In genomic region chr2:164126533-164126955, GRCm38 (mm10) we compare ENCODE assay signal across 10 mouse cellular contexts. TPM values are rescaled to one million over a fixed set of nuclear protein-coding genes. Genes with fewer than 3 reads are reported as not detected.
DNase-seq lines count a peak whose midpoint lies in the region; ATAC-seq and TF ChIP-seq lines count a peak whose summit lies in the region.
"Had no signal": no experiment of that assay in that cellular context is flagged by ENCODE, and none has a peak within 500 bp of the region (broad histone marks: within the 10 kb centered on the region; RNA-seq: fewer than 3 reads in every experiment).

No protein-coding gene starts in this region.

- H3K27me3 ChIP-seq in forebrain, embryonic 14.5 days (replicated peaks; ENCODE audit: control insufficient read depth, insufficient read depth, low read length): no peaks in the 10 kb centered on the region
- H3K27me3 ChIP-seq in forebrain, embryonic 13.5 days: no peaks in the 10 kb centered on the region
- no peaks in the 10 kb centered on the region for H3K27me3 ChIP-seq in small intestine, adult 2 months (ENCODE audit: control insufficient read depth, insufficient read depth, low read length)

- H3K4me1 ChIP-seq in forebrain, embryonic 14.5 days (ENCODE audit: control insufficient read depth, insufficient read depth, low read length): no peaks in the 10 kb centered on the region
- H3K4me1 ChIP-seq in forebrain, embryonic 13.5 days: no peaks in the 10 kb centered on the region
- no peaks in the 10 kb centered on the region for H3K4me1 ChIP-seq in small intestine, adult 2 months (ENCODE audit: control insufficient read depth, insufficient read depth, insufficient read length, low read length)

- no peaks in the 10 kb centered on the region for H3K9me3 ChIP-seq in forebrain, embryonic 14.5 days (replicated peaks; ENCODE audit: control insufficient read depth, low read length)
- H3K9me3 ChIP-seq in forebrain, embryonic 13.5 days (replicated peaks): no peaks in the 10 kb centered on the region

- no peak overlapping the region for H3K9ac ChIP-seq in forebrain, embryonic 14.5 days (ENCODE audit: low read length)
- H3K9ac ChIP-seq in forebrain, embryonic 13.5 days: no peak overlapping the region

- no peak overlapping the region for H3K4me3 ChIP-seq in forebrain, embryonic 14.5 days (ENCODE audit: low read depth, low read length)
- H3K4me3 ChIP-seq in forebrain, embryonic 13.5 days: no peak overlapping the region
- no peak overlapping the region for H3K4me3 ChIP-seq in small intestine, adult 2 months (ENCODE audit: low read depth, low read length)

- ATAC-seq in forebrain, embryonic 14.5 days: no peak
- ATAC-seq in forebrain, embryonic 13.5 days: no peak

- intact Hi-C loops in gastrocnemius, postnatal 14 days (cut with DNase I; ENCODE audit: low total_unique reads): loop anchor here (5.0 kb wide), 1 partner anchor 221 kb away; no protein-coding TSS in a partner anchor
- intact Hi-C loops in left cerebral cortex, postnatal 4 days (cut with DNase I): no loop called here

- DNase-seq in forebrain, embryonic 14.5 days (ENCODE audit: low spot score): peak; percentile 46
- peak; percentile 39 for DNase-seq in urinary bladder, postnatal 14 days (ENCODE audit: low spot score)
- no peak for DNase-seq in urinary bladder, postnatal 4 days (ENCODE audit: low spot score in 2 of 2)
- peak; percentile 46 for DNase-seq in gastrocnemius, postnatal 14 days
- peak; percentile 34 for DNase-seq in left cerebral cortex, postnatal 4 days
- no peak for DNase-seq in testis, postnatal 14 days (ENCODE audit: low spot score)

- TF ChIP-seq POLR2A in small intestine, adult 2 months (IDR thresholded peaks at IDR 0.05; ENCODE audit: low read depth, low read length): no peak

- 85% methylated on average over 13 of the region's 13 CpGs for WGBS in forebrain, embryonic 14.5 days
- 86% methylated on average over 13 of the region's 13 CpGs for WGBS in forebrain, embryonic 13.5 days
- 71% methylated on average over 13 of the region's 13 CpGs for WGBS in small intestine, adult 2 months

- no peak overlapping the region for H3K4me2 ChIP-seq in forebrain, embryonic 14.5 days (ENCODE audit: low read length)
- H3K4me2 ChIP-seq in forebrain, embryonic 13.5 days: no peak overlapping the region

- H3K36me3 ChIP-seq in forebrain, embryonic 14.5 days (ENCODE audit: control insufficient read depth, insufficient read depth, low read length): peaks cover 25% of the 10 kb centered on the region
- H3K36me3 ChIP-seq in forebrain, embryonic 13.5 days (ENCODE audit: poor library complexity, severe bottlenecking): peaks cover 38% of the 10 kb centered on the region
- H3K36me3 ChIP-seq in small intestine, adult 2 months (ENCODE audit: control insufficient read depth, insufficient read depth, low read length): peaks cover 23% of the 10 kb centered on the region

- no peak overlapping the region for H3K27ac ChIP-seq in forebrain, embryonic 14.5 days (ENCODE audit: low read depth, low read length)
- no peak overlapping the region for H3K27ac ChIP-seq in forebrain, embryonic 13.5 days
- H3K27ac ChIP-seq in small intestine, adult 2 months (ENCODE audit: insufficient read depth, low read depth, low read length): no peak overlapping the region

- 0 out of 2 replicates have a peak, but pooled peaks have one; percentile 15 for TF ChIP-seq CTCF in small intestine, adult 2 months (IDR thresholded peaks at IDR 0.05; ENCODE audit: extremely low read depth, insufficient read length, insufficient replicate concordance, low read depth, low read length)

RNA-seq across cellular contexts. Expression of gene Kcns1, which starts 44.4 kb away (rescaled TPM):
- 0.27 and 0.77 TPM in 2 replicates for polyA plus RNA-seq in forebrain, embryonic 14.5 days (2014; fragmentation: Nextera tagmentation; extraction: Ambion mirVana)
- polyA plus RNA-seq in forebrain, embryonic 13.5 days (2015; fragmentation: Nextera tagmentation; extraction: Ambion mirVana): 0.14 TPM in 1 of 2 replicates, not detected in the other
- 1 to 10 TPM; 1.2 to 2.8 TPM for total RNA-seq in gastrocnemius, postnatal 14 days (2021)
- 1 to 10 TPM; 8.1 to 9.0 TPM for total RNA-seq in left cerebral cortex, postnatal 4 days (2021)
- polyA plus RNA-seq in small intestine, adult 2 months (2012; rRNA removed): 0.06 and 0.25 TPM in 2 replicates

RNA-seq across cellular contexts. Expression of gene Tomm34, which starts 55.6 kb away (rescaled TPM):
- 53.1 and 60.3 TPM in 2 replicates for polyA plus RNA-seq in forebrain, embryonic 14.5 days (2014; fragmentation: Nextera tagmentation; extraction: Ambion mirVana)
- 47.8 and 54.1 TPM in 2 replicates for polyA plus RNA-seq in forebrain, embryonic 13.5 days (2015; fragmentation: Nextera tagmentation; extraction: Ambion mirVana)
- 10 to 100 TPM; 11.7 to 14.6 TPM for total RNA-seq in gastrocnemius, postnatal 14 days (2021)
- total RNA-seq in left cerebral cortex, postnatal 4 days (2021): 10 to 100 TPM; 41.4 to 42.7 TPM
- 20.0 and 39.4 TPM in 2 replicates for polyA plus RNA-seq in small intestine, adult 2 months (2012; rRNA removed)

RNA-seq across cellular contexts. Expression of gene Wfdc5, which starts 56.0 kb away (rescaled TPM):
- polyA plus RNA-seq in forebrain, embryonic 14.5 days (2014; fragmentation: Nextera tagmentation; extraction: Ambion mirVana): not detected in 2 replicates
- polyA plus RNA-seq in forebrain, embryonic 13.5 days (2015; fragmentation: Nextera tagmentation; extraction: Ambion mirVana): not detected in 2 replicates
- total RNA-seq in gastrocnemius, postnatal 14 days (2021): under 1 TPM; 0.44 to 0.62 TPM
- total RNA-seq in left cerebral cortex, postnatal 4 days (2021): not detected
- polyA plus RNA-seq in small intestine, adult 2 months (2012; rRNA removed): 0.24 TPM in 1 of 2 replicates, not detected in the other
- polyA plus RNA-seq: heart, embryonic 16.5 days; neural tube, embryonic 14.5 days had no signal

RNA-seq across cellular contexts. Expression of gene Stk4, which starts 56.4 kb away (rescaled TPM):
- 36.2 and 39.5 TPM in 2 replicates for polyA plus RNA-seq in forebrain, embryonic 14.5 days (2014; fragmentation: Nextera tagmentation; extraction: Ambion mirVana)
- polyA plus RNA-seq in forebrain, embryonic 13.5 days (2015; fragmentation: Nextera tagmentation; extraction: Ambion mirVana): 25.6 and 30.8 TPM in 2 replicates
- total RNA-seq in gastrocnemius, postnatal 14 days (2021): 10 to 100 TPM; 10.0 to 10.3 TPM
- total RNA-seq in left cerebral cortex, postnatal 4 days (2021): 10 to 100 TPM; 31.8 to 38.8 TPM
- polyA plus RNA-seq in small intestine, adult 2 months (2012; rRNA removed): 4.9 and 10.8 TPM in 2 replicates

Comparison
In these comparisons a context has a peak if more than half of its experiments do, and no peak if none do; other contexts are left out.
1. DNase-seq: peak in forebrain, embryonic 14.5 days (single experiment), urinary bladder, postnatal 14 days (single experiment), gastrocnemius, postnatal 14 days (single experiment) and left cerebral cortex, postnatal 4 days (single experiment); none in urinary bladder, postnatal 4 days (0 of 2) and testis, postnatal 14 days (single experiment).